Mouse (Mus musculus) stomach, embryonic 16.5 days (tissue): ENCODE measurements at regions not wholly inside any gene's neighbourhood (a gene's known extent, or its start where the extent isn't known, plus 50 kb on each side); places are given as distances from the start of the nearest gene placed in this dataset.

Experiments
- ATAC-seq: fragments of 200-750 bp; cut with Nextera tagmentation; 2 replicates; pipeline ENCODE4 v1.8.0; 2017; ENCODE audit warnings: moderate number of reproducible peaks, moderate TSS enrichment; ENCODE audit not compliant: insufficient read depth, low FRiP score
- H3K27ac ChIP-seq: fragments of 300-500 bp; sonication (generic); 2 replicates; pipeline ENCODE4 v1.5.1; 2014; ENCODE audit warnings: low read length
- H3K27me3 ChIP-seq: fragments of 300-500 bp; sonication (generic); 2 replicates; pipeline ENCODE4 v1.6.1; 2014; ENCODE audit warnings: low read length, control low read depth, mixed read lengths; ENCODE audit not compliant: control insufficient read depth, insufficient read depth
- H3K36me3 ChIP-seq: fragments of 300-500 bp; sonication (generic); 2 replicates; pipeline ENCODE4 v1.6.1; 2014; ENCODE audit warnings: low read length; ENCODE audit not compliant: control insufficient read depth, insufficient read depth
- H3K4me1 ChIP-seq: fragments of 300-500 bp; sonication (generic); 2 replicates; pipeline ENCODE4 v1.6.1; 2014; ENCODE audit warnings: low read length, control low read depth, mixed read lengths; ENCODE audit not compliant: control insufficient read depth, insufficient read depth
- H3K4me2 ChIP-seq: fragments of 300-500 bp; sonication (generic); 2 replicates; pipeline ENCODE4 v1.6.1; 2014; ENCODE audit warnings: low read depth, low read length, mixed read lengths
- H3K4me3 ChIP-seq: fragments of 300-500 bp; sonication (generic); replicated peaks from 2 replicates; pipeline ENCODE4 v1.5.1; 2014; ENCODE audit warnings: mild to moderate bottlenecking, low read length
- H3K9ac ChIP-seq: fragments of 300-500 bp; sonication (generic); 2 replicates; pipeline ENCODE4 v1.6.1; 2014; ENCODE audit warnings: low read length
- H3K9me3 ChIP-seq: fragments of 300-500 bp; sonication (generic); replicated peaks from 2 replicates; pipeline ENCODE4 v1.6.1; 2016; ENCODE audit warnings: low read length, control low read depth; ENCODE audit not compliant: control insufficient read depth
- WGBS: fragments of 180-500 bp; shearing (Covaris S2); extraction: QIAGEN DNeasy Blood & Tissue Kit; methylation state at CpG from one replicate; pipeline ENCODE4 v1.1.7; 2014; 5-methylcytosine and 5-hydroxymethylcytosine counted together

DNA sequence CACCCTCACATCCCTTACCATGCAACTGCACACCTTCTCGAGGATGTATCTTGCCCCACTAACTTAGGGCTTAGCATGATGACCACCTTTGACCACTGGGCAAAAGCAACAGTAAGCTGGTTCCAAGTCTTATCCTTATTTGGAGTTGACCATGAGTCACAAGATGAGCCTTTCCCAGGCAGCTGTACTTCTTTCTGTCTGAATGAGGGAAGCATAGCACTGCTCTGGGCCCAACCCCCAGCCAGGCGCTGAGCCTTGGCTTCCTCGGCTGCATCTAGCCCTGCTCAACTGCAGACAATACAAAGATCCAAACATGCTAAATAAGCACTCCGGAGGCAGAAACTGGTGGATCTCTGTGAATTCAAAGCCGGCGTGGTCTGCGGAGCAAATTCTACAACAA, 392.9 kb downstream of the H2al1j start:
- Histone ChIP-seq H3K27me3 (no peaks in the 10 kb centered on the region; the same call in 1 of the 2 replicates), H3K4me3 (no peak overlapping the region), H3K4me1 (no peaks in the 10 kb centered on the region), H3K36me3 (no peaks in the 10 kb centered on the region), H3K4me2 (no peak overlapping the region), H3K9me3 (no peaks in the 10 kb centered on the region), H3K9ac (no peak overlapping the region), H3K27ac (no peak overlapping the region)
- peak; percentile 60; the same call in 1 of the 2 replicates for ATAC-seq
- 55% methylated on average over 7 of the region's 7 CpGs for WGBS

- ATAC-seq, result no peak
- Histone ChIP-seq H3K27me3 (no peaks in the 10 kb centered on the region; the same call in 1 of the 2 replicates), H3K9me3 (no peaks in the 10 kb centered on the region), H3K36me3 (no peaks in the 10 kb centered on the region), H3K4me2 (no peak overlapping the region), H3K4me1 (no peaks in the 10 kb centered on the region), H3K4me3 (no peak overlapping the region), H3K27ac (no peak overlapping the region), H3K9ac (no peak overlapping the region)
- WGBS, result 59% methylated on average over 4 of the region's 4 CpGs
Measured at GRCm38 (mm10) chrX:11722730-11723129, 395.1 kb downstream of the H2al1j start.

DNA sequence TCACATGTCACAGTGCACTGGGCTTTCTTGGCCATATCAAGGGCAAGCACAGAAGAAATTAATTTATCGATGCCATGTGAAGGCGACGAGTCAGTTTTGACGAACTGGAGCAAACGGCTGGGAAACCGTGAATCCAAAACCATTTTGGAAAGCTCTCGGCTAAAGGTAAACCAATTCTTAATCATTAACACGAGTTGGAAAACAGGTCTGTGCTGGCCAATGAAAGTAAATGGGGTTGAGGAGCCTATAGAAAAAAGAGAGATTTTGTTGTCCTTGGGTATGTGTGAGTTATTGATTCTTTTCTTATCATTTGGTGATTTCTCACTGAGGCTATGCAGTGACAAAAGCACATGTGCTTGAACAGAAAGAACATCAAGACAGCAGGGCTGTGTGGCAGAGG, 397.1 kb downstream of the H2al1j start:
- H3K27ac ChIP-seq, result no peak overlapping the region
- no peaks in the 10 kb centered on the region for H3K36me3 ChIP-seq
- H3K9ac ChIP-seq, result no peak overlapping the region
- ATAC-seq, result no peak
- H3K4me1 ChIP-seq, result no peaks in the 10 kb centered on the region
- no peak overlapping the region for H3K4me3 ChIP-seq
- WGBS, result 65% methylated on average over 8 of the region's 8 CpGs
- no peaks in the 10 kb centered on the region; the same call in 1 of the 2 replicates for H3K27me3 ChIP-seq
- H3K4me2 ChIP-seq, result no peak overlapping the region
- H3K9me3 ChIP-seq, result no peaks in the 10 kb centered on the region

GRCm38 (mm10) chrX:11726524-11727231, 399.1 kb downstream of the H2al1j start:
- Histone ChIP-seq H3K27me3 (no peaks in the 10 kb centered on the region; the same call in 1 of the 2 replicates), H3K36me3 (no peaks in the 10 kb centered on the region), H3K4me1 (no peaks in the 10 kb centered on the region), H3K4me3 (no peak overlapping the region), H3K4me2 (no peak overlapping the region), H3K27ac (no peak overlapping the region), H3K9ac (no peak overlapping the region), H3K9me3 (no peaks in the 10 kb centered on the region)
- 50% methylated on average over 8 of the region's 8 CpGs for WGBS
- no peak for ATAC-seq

GRCm38 (mm10) chrX:11728481-11728880, 400.9 kb downstream of the H2al1j start:
- no peak overlapping the region for H3K27ac ChIP-seq
- no peaks in the 10 kb centered on the region for H3K36me3 ChIP-seq
- H3K4me2 ChIP-seq, result no peak overlapping the region
- WGBS, result 61% methylated on average over 4 of the region's 4 CpGs
- H3K4me3 ChIP-seq, result no peak overlapping the region
- H3K4me1 ChIP-seq, result no peaks in the 10 kb centered on the region
- H3K27me3 ChIP-seq, result no peaks in the 10 kb centered on the region; the same call in 1 of the 2 replicates
- H3K9me3 ChIP-seq, result no peaks in the 10 kb centered on the region
- H3K9ac ChIP-seq, result no peak overlapping the region
- ATAC-seq, result no peak

- WGBS, result 79% methylated on average over 6 of the region's 6 CpGs
- H3K4me1 ChIP-seq, result peaks cover 4% of the 10 kb centered on the region; the same call in 1 of the 2 replicates
- no peaks in the 10 kb centered on the region; the same call in 1 of the 2 replicates for H3K27me3 ChIP-seq
- H3K9me3 ChIP-seq, result no peaks in the 10 kb centered on the region
- no peaks in the 10 kb centered on the region for H3K36me3 ChIP-seq
- H3K27ac ChIP-seq, result no peak overlapping the region
- H3K9ac ChIP-seq, result no peak overlapping the region
- H3K4me2 ChIP-seq, result no peak overlapping the region
- ATAC-seq, result no peak
- H3K4me3 ChIP-seq, result no peak overlapping the region
Measured at GRCm38 (mm10) chrX:11729992-11730391, 402.4 kb downstream of the H2al1j start.

DNA sequence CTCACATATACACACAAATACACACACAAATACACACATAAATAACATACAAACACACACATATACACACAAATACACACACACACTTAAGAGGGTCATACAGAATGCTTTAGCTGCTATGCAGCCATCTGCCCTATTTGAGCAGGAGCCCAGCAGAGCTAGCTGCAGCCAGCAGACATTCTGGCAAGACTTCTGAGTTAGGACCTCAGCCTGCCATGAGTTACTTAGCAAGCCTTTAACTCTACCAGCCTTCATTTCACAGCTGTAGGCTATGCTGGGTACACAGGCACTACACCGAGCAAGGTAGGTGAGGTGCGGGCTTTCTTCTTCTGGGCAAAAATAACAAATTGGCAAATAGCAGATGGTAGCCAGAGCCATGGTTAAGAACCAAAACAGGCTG, 404.7 kb downstream of the H2al1j start:
- WGBS, result 81% methylated on average over 2 of the region's 2 CpGs
- no peak overlapping the region for H3K4me2 ChIP-seq
- no peaks in the 10 kb centered on the region for H3K36me3 ChIP-seq
- peaks cover 2% of the 10 kb centered on the region; the same call in 1 of the 2 replicates for H3K27me3 ChIP-seq
- H3K4me3 ChIP-seq, result no peak overlapping the region
- no peak overlapping the region for H3K27ac ChIP-seq
- H3K9ac ChIP-seq, result no peak overlapping the region
- no peaks in the 10 kb centered on the region for H3K9me3 ChIP-seq
- H3K4me1 ChIP-seq, result peaks cover 6% of the 10 kb centered on the region; the same call in 1 of the 2 replicates
- no peak for ATAC-seq

DNA sequence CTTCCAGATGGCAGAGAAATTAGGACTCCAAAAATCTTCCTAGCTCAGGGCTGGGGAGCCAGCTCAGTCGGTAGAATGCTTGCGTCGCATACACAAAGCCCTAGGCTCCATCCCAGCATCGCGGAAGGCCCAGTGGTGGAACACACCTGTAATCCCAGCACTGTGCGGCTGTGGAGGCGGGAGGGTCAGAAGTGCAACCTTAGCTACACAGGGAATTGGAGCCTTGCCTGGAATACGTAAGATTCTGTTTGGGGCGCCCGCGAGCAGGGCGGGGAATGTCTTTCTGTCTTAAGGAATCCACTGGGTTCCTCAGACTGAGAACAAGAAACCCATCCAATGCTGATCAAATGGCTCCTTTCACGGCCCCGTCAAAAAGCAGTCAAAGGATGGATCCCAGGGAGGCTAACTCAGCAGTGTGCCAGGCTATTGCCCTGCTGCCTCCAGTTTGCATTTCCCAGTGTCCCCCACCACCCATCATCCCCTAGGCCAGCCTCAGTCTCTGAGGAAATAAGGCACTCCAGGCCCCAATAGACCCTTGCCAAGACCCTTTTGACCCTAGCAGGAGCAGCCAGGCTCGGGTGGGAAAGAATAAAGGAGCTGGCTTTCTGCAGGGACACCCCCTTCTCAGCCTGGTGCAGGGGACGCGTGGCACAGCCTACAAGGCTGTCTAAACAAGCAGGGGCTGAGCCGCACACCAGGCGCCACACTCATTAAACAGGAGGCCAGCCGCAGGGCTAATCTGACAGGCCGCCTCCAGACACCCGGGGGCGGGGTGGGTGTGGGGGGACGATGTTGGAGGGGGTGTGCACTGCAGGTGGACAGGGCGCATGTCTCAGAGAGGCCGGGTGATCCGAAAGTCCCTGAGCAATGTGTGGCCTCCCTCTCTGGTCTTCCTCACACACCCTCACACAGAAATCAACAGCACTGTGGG, 407.1 kb downstream of the H2al1j start:
- H3K4me2 ChIP-seq, result no peak overlapping the region
- no peak overlapping the region for H3K4me3 ChIP-seq
- H3K9ac ChIP-seq, result no peak overlapping the region; the same call in 1 of the 2 replicates
- peaks cover 6% of the 10 kb centered on the region; the same call in 1 of the 2 replicates for H3K4me1 ChIP-seq
- peak; percentile 71 for ATAC-seq
- H3K27me3 ChIP-seq, result peaks cover 5% of the 10 kb centered on the region; the same call in 1 of the 2 replicates
- 36% methylated on average over 26 of the region's 27 CpGs for WGBS
- peak overlapping the region; percentile 43 for H3K27ac ChIP-seq
- H3K9me3 ChIP-seq, result no peaks in the 10 kb centered on the region
- no peaks in the 10 kb centered on the region for H3K36me3 ChIP-seq
